Mouse (Mus musculus) heart, embryonic 10.5 days (tissue): ENCODE measurements around the gene Gm20481. TPM values are rescaled to one million over a fixed set of nuclear protein-coding genes. Genes with fewer than 3 reads are reported as not detected.
"Not testable (repeated sequence)": the region's sequence is repeated elsewhere in the genome, so short reads cannot be mapped to it uniquely, and the experiment has no call there.

Experiments
- DNase-seq: peaks from one replicate; pipeline ENCODE4 v3.0.0-alpha.2; 2017; ENCODE audit warnings: low spot score
- H3K27ac ChIP-seq: fragments of 300-500 bp; sonication (generic); 2 replicates; pipeline ENCODE4 v1.5.1; 2016; ENCODE audit warnings: mild to moderate bottlenecking
- H3K27me3 ChIP-seq: fragments of 300-500 bp; sonication (generic); 2 replicates; pipeline ENCODE4 v1.6.1; 2016; ENCODE audit warnings: mild to moderate bottlenecking; ENCODE audit not compliant: poor library complexity, insufficient read depth, severe bottlenecking
- H3K36me3 ChIP-seq: fragments of 300-500 bp; sonication (generic); 2 replicates; pipeline ENCODE4 v1.6.1; 2016; ENCODE audit warnings: mild to moderate bottlenecking, moderate library complexity
- H3K4me1 ChIP-seq: fragments of 300-500 bp; sonication (generic); 2 replicates; pipeline ENCODE4 v1.6.1; 2016; ENCODE audit warnings: mild to moderate bottlenecking
- H3K4me3 ChIP-seq: fragments of 300-500 bp; sonication (generic); 2 replicates; pipeline ENCODE4 v1.5.1; 2016; ENCODE audit warnings: mild to moderate bottlenecking, moderate library complexity
- H3K9me3 ChIP-seq: fragments of 300-500 bp; sonication (generic); 2 replicates; pipeline ENCODE4 v1.6.1; 2016; ENCODE audit warnings: mild to moderate bottlenecking, moderate library complexity
- WGBS: fragments of 180-500 bp; shearing (Covaris S2); methylation state at CpG from one replicate; pipeline ENCODE4 v1.1.7; 2016; 5-methylcytosine and 5-hydroxymethylcytosine counted together
- polyA plus RNA-seq: library from polyadenylated mRNA; unstranded; fragments of >200 nt; fragmentation: Nextera tagmentation; extraction: Ambion mirVana; gene quantifications from 2 replicates; pipeline ENCODE4 v1.2.1, GENCODE M21; 2016

Gm20481 gene
- polyA plus RNA-seq, 1 experiment from 2014 or later = not detected

- 77% methylated on average over 4 of the region's 4 CpGs for WGBS
These were observed 26.4 kb upstream of the Gm20481 start for GRCm38 (mm10) chr17:34943128-34943815.

GRCm38 (mm10) chr17:34944362-34944761 is 25.4 kb upstream of the Gm20481 start:
- no peak for DNase-seq
- peaks cover 1% of the 10 kb centered on the region for H3K36me3 ChIP-seq
- H3K27ac ChIP-seq = no peak overlapping the region
- no peaks in the 10 kb centered on the region for H3K27me3 ChIP-seq
- H3K4me3 ChIP-seq = no peak overlapping the region
- no peaks in the 10 kb centered on the region for H3K9me3 ChIP-seq
- peaks cover 7% of the 10 kb centered on the region for H3K4me1 ChIP-seq

More at GRCm38 (mm10) chr17:34943128-34943815, 26.4 kb upstream of the Gm20481 start:
- no peak for DNase-seq
- no peak overlapping the region for H3K4me3 ChIP-seq
- H3K27ac ChIP-seq = no peak overlapping the region
- H3K27me3 ChIP-seq = no peaks in the 10 kb centered on the region
- H3K9me3 ChIP-seq = no peaks in the 10 kb centered on the region
- peaks cover 7% of the 10 kb centered on the region for H3K4me1 ChIP-seq
- H3K36me3 ChIP-seq = no peaks in the 10 kb centered on the region

DNA sequence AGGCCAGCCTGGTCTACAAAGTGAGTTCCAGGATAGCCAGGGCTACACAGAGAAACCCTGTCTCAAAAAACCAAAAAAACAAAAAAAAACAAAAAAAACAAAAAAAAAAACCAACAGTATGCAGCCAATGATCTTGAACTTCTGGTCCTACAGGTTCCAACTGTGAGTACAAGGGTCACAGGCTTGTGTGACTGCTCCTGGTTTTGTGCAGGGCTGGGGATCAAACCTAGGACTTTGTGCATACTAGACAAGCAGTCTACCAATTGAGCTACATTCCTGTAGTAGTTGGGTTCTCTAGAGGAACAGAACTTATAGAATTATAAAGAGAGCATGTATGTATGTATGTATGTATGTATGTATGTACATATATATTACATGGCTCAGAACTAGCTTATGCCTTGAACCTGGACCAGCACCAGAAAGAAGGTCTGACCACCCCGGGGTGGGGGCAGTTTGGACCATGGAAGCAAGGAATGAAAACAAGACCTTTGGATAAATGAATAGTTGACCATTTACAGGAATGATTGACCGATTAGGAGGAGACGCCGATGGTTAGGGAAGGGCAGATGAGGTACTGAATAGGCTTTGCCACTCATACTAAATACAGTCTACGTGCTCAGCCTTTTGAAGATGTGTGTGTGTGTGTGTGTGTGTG is 23.1 kb upstream of the Gm20481 start:
- Histone ChIP-seq H3K4me1 (peaks cover 16% of the 10 kb centered on the region), H3K9me3 (no peaks in the 10 kb centered on the region), H3K36me3 (peaks cover 23% of the 10 kb centered on the region), H3K4me3 (no peak overlapping the region), H3K27me3 (no peaks in the 10 kb centered on the region), H3K27ac (no peak overlapping the region)
- no peak for DNase-seq
- 92% methylated on average over 5 of the region's 5 CpGs for WGBS

GRCm38 (mm10) chr17:34947606-34948005 is 22.1 kb upstream of the Gm20481 start:
- Histone ChIP-seq H3K4me1 (peaks cover 12% of the 10 kb centered on the region), H3K4me3 (no peak overlapping the region), H3K27me3 (no peaks in the 10 kb centered on the region), H3K9me3 (no peaks in the 10 kb centered on the region), H3K36me3 (peaks cover 24% of the 10 kb centered on the region), H3K27ac (no peak overlapping the region)
- no peak for DNase-seq
- WGBS = 30% methylated on average over 8 of the region's 8 CpGs

DNA sequence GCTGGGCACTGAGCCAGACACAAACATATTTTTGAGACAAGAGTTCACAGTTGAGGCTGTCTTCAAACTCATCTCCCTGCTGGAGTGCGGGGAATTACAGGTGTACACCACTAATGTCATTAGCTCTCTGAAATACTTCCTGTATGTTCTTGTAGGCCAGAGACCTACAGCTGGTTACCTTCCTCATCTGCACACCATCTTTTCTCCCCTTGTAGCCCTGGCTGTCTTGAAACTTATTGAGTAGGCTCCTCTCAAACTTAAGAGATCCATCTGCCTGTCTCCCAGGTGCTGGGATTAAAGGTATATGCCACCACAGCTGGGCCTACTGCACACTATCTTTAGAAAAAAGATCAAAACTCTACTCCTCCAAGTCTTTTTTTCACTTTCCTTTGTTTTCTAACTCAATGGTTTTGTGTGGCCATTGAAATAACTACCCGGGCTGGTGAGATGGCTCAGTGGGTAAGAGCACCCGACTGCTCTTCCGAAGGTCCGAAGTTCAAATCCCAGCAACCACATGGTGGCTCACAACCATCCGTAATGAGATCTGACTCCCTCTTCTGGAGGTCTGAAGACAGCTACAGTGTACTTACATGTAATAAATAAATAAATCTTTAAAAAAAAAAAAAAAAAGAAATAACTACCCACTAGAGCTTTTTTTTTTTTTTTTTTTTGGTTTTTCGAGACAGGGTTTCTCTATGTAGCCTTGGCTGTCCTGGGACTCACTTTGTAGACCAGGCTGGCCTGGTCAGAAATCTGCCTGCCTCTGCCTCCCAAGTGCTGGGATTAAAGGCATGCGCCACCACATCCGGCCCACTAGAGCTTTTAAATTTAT is 20.8 kb upstream of the Gm20481 start:
- WGBS = 65% methylated on average over 9 of the region's 9 CpGs
- Histone ChIP-seq H3K4me1 (peaks cover 12% of the 10 kb centered on the region), H3K36me3 (peaks cover 24% of the 10 kb centered on the region)
- H3K4me3 ChIP-seq, H3K9me3 ChIP-seq, H3K27me3 ChIP-seq, DNase-seq, H3K27ac ChIP-seq: not testable (repeated sequence)

GRCm38 (mm10) chr17:34949553-34949969 is 20.2 kb upstream of the Gm20481 start:
- DNase-seq = no peak
- peaks cover 12% of the 10 kb centered on the region for H3K4me1 ChIP-seq
- H3K27me3 ChIP-seq = peaks cover 2% of the 10 kb centered on the region; the same call in 1 of the 2 replicates
- H3K27ac ChIP-seq = no peak overlapping the region
- 29% methylated on average over 4 of the region's 4 CpGs for WGBS
- H3K9me3 ChIP-seq = no peaks in the 10 kb centered on the region
- peaks cover 24% of the 10 kb centered on the region for H3K36me3 ChIP-seq
- no peak overlapping the region for H3K4me3 ChIP-seq

- Histone ChIP-seq H3K27me3 (peaks cover 15% of the 10 kb centered on the region; the same call in 1 of the 2 replicates), H3K4me1 (peaks cover 12% of the 10 kb centered on the region), H3K27ac (peak overlapping the region; percentile 98), H3K9me3 (no peaks in the 10 kb centered on the region), H3K36me3 (peaks cover 24% of the 10 kb centered on the region), H3K4me3 (peak overlapping the region; percentile 98)
- DNase-seq = no peak
- 43% methylated on average over 10 of the region's 10 CpGs for WGBS
These were observed 18.9 kb upstream of the Gm20481 start for GRCm38 (mm10) chr17:34950514-34951455.

GRCm38 (mm10) chr17:34951636-34952377 is 17.9 kb upstream of the Gm20481 start:
- DNase-seq = no peak
- 0% methylated on average over 29 of the region's 29 CpGs for WGBS
- peak overlapping the region; percentile 98 for H3K27ac ChIP-seq
- peaks cover 24% of the 10 kb centered on the region for H3K36me3 ChIP-seq
- peak overlapping the region; percentile 98 for H3K4me3 ChIP-seq
- H3K4me1 ChIP-seq = peaks cover 12% of the 10 kb centered on the region
- H3K9me3 ChIP-seq = no peaks in the 10 kb centered on the region
- peaks cover 19% of the 10 kb centered on the region; the same call in 1 of the 2 replicates for H3K27me3 ChIP-seq

- WGBS = 0% methylated on average over 23 of the region's 23 CpGs
- peaks cover 24% of the 10 kb centered on the region for H3K36me3 ChIP-seq
- peak overlapping the region; percentile 98 for H3K27ac ChIP-seq
- peak overlapping the region; percentile 98 for H3K4me3 ChIP-seq
- no peaks in the 10 kb centered on the region for H3K9me3 ChIP-seq
- H3K27me3 ChIP-seq = peaks cover 22% of the 10 kb centered on the region; the same call in 1 of the 2 replicates
- DNase-seq = peak; percentile 90
- peaks cover 12% of the 10 kb centered on the region for H3K4me1 ChIP-seq
These were observed 17.2 kb upstream of the Gm20481 start for GRCm38 (mm10) chr17:34952378-34953040.

- Histone ChIP-seq H3K27ac (peak overlapping the region; percentile 98; the same call in 1 of the 2 replicates), H3K36me3 (peaks cover 24% of the 10 kb centered on the region), H3K4me1 (peaks cover 12% of the 10 kb centered on the region), H3K4me3 (peak overlapping the region; percentile 98; the same call in 1 of the 2 replicates), H3K27me3 (peaks cover 22% of the 10 kb centered on the region; the same call in 1 of the 2 replicates), H3K9me3 (no peaks in the 10 kb centered on the region)
- WGBS = 82% methylated on average over 3 of the region's 3 CpGs
- DNase-seq = no peak
These were observed 16.5 kb upstream of the Gm20481 start for GRCm38 (mm10) chr17:34953258-34953657.

DNA sequence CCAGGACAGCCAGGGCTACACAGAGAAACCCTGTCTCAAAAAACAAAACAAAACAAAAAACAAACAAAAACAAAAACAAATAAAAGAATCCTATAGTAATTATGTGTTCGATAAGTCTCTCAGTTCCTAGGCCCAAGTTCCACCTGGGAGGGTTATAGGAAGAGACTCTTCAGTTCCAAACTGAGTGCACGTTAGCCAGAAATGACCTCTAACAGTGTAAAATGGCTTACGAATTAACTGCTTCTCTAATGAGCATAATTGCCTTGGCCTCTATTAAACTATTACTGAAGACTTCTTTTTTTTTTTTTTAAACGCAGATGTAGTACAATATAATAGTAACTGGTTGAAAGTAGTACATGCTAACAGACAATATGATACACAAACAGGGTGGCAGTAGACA is 15.8 kb upstream of the Gm20481 start:
- 94% methylated on average over 4 of the region's 4 CpGs for WGBS
- peaks cover 12% of the 10 kb centered on the region for H3K4me1 ChIP-seq

More for the DNA sequence above, 15.8 kb upstream of the Gm20481 start:
- Histone ChIP-seq H3K36me3 (peaks cover 24% of the 10 kb centered on the region), H3K4me3 (no peak overlapping the region), H3K9me3 (no peaks in the 10 kb centered on the region), H3K27ac (no peak overlapping the region), H3K27me3 (peaks cover 22% of the 10 kb centered on the region; the same call in 1 of the 2 replicates)
- no peak for DNase-seq
